Mouse (Mus musculus): Measurements from ENCODE around the gene Apmap. TPM values are rescaled to one million over a fixed set of nuclear protein-coding genes. Genes with fewer than 3 reads are reported as not detected.
"Not testable (repeated sequence)": the region's sequence is repeated elsewhere in the genome, so short reads cannot be mapped to it uniquely, and the experiment has no call there.

The Apmap gene
- polyA plus RNA-seq, 1 experiment from 2014 or later = 37.1 TPM

GRCm38 (mm10) chr2:150567051-150567450, 41.3 kb downstream of the Apmap start:
- no peak for ATAC-seq
- no peaks in the 10 kb centered on the region for H3K9me3 ChIP-seq (replicated peaks)
- H3K27ac ChIP-seq = no peak overlapping the region
- H3K4me3 ChIP-seq = no peak overlapping the region
- no peak overlapping the region for H3K4me2 ChIP-seq
- no peak overlapping the region for H3K9ac ChIP-seq
- H3K4me1 ChIP-seq = no peaks in the 10 kb centered on the region
- WGBS = 92% methylated on average over 2 of the region's 2 CpGs
- H3K27me3 ChIP-seq = no peaks in the 10 kb centered on the region
- H3K36me3 ChIP-seq (ENCODE audit: poor library complexity, severe bottlenecking) = no peaks in the 10 kb centered on the region

DNA sequence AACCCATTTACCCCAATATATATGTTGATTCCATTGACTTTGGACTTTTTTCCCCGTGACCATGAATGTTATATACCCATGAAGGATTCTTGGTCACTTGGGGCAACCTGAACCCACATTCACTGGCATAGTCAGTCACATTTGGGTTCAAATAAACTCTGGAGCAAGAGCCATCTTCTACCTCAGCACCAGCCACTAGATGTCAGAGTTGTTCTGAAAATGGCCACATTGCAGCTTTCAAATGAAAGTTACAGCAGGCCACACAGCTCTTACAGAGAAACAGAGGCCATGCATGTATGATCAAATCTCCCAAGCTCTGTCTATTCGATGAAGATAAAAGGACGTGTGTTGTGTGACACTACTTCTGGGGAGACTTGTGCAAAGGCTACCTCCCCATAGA, 49.8 kb downstream of the Apmap start:
- no peak for ATAC-seq
- 56% methylated on average over 3 of the region's 3 CpGs for WGBS
- H3K27me3 ChIP-seq = no peaks in the 10 kb centered on the region
- H3K36me3 ChIP-seq (ENCODE audit: poor library complexity, severe bottlenecking) = no peaks in the 10 kb centered on the region
- no peak overlapping the region for H3K4me3 ChIP-seq
- no peak overlapping the region for H3K27ac ChIP-seq
- H3K4me2 ChIP-seq = no peak overlapping the region
- no peak overlapping the region for H3K9ac ChIP-seq
- no peaks in the 10 kb centered on the region for H3K9me3 ChIP-seq (replicated peaks)
- H3K4me1 ChIP-seq = no peaks in the 10 kb centered on the region

GRCm38 (mm10) chr2:150549576-150549975, 58.8 kb downstream of the Apmap start:
- not testable (repeated sequence) for H3K9ac ChIP-seq; ATAC-seq; H3K9me3 ChIP-seq (replicated peaks); H3K4me3 ChIP-seq; H3K4me1 ChIP-seq; H3K27me3 ChIP-seq; H3K27ac ChIP-seq; H3K4me2 ChIP-seq; H3K36me3 ChIP-seq (ENCODE audit: poor library complexity, severe bottlenecking)
- WGBS = 89% methylated on average over 10 of the region's 10 CpGs

Other genes starting within 250 kb of the Apmap start
- gene 3300002I08Rik, start 245.8 kb downstream of the Apmap start, polyA plus RNA-seq (2015; fragmentation: Nextera tagmentation; extraction: Ambion mirVana) = 13.3 and 14.9 TPM in 2 replicates
- 8.2 and 9.2 TPM in 2 replicates for gene Zfp442, start 157.1 kb downstream of the Apmap start, polyA plus RNA-seq (2015; fragmentation: Nextera tagmentation; extraction: Ambion mirVana)
- gene Zfp345, start 123.5 kb downstream of the Apmap start, polyA plus RNA-seq (2015; fragmentation: Nextera tagmentation; extraction: Ambion mirVana) = not detected in 2 replicates
- 0.18 and 0.28 TPM in 2 replicates for gene Cst7, start 38.2 kb downstream of the Apmap start, polyA plus RNA-seq (2015; fragmentation: Nextera tagmentation; extraction: Ambion mirVana)
- gene Acss1, start 59.9 kb upstream of the Apmap start, polyA plus RNA-seq (2015; fragmentation: Nextera tagmentation; extraction: Ambion mirVana) = 32.9 and 34.1 TPM in 2 replicates
- 0.10 and 0.12 TPM in 2 replicates for gene Vsx1, start 80.8 kb upstream of the Apmap start, polyA plus RNA-seq (2015; fragmentation: Nextera tagmentation; extraction: Ambion mirVana)
- gene Entpd6, start 140.5 kb upstream of the Apmap start, polyA plus RNA-seq (2015; fragmentation: Nextera tagmentation; extraction: Ambion mirVana) = 30.9 and 37.3 TPM in 2 replicates
- 81.0 and 84.5 TPM in 2 replicates for gene Pygb, start 178.2 kb upstream of the Apmap start, polyA plus RNA-seq (2015; fragmentation: Nextera tagmentation; extraction: Ambion mirVana)

All from forebrain, embryonic 13.5 days (tissue).